Mouse (Mus musculus) brown adipose tissue, adult 24 weeks (tissue): ENCODE measurements around the gene Gcgr. TPM values are rescaled to one million over a fixed set of nuclear protein-coding genes. Genes with fewer than 3 reads are reported as not detected.

Experiments used
- H3K27ac ChIP-seq: fragments of 200-500 bp; replicated peaks from 2 replicates; pipeline ENCODE4 v1.5.1; 2012; ENCODE audit warnings: low read depth, mild to moderate bottlenecking, low read length
- H3K4me1 ChIP-seq: fragments of 200-500 bp; 2 replicates; pipeline ENCODE4 v1.6.1; 2012; ENCODE audit warnings: low read length, mixed read lengths; ENCODE audit not compliant: control insufficient read depth, insufficient read depth, insufficient read length
- H3K4me3 ChIP-seq: fragments of 200-500 bp; 2 replicates; pipeline ENCODE4 v1.5.1; 2012; ENCODE audit warnings: low read depth, mild to moderate bottlenecking, low read length, moderate library complexity; ENCODE audit not compliant: insufficient read depth
- polyA plus RNA-seq: library from polyadenylated mRNA; stranded (reverse); fragments of >200 nt; gene quantifications from 2 replicates; pipeline ENCODE4 v1.2.4, GENCODE M21; 2012; ENCODE audit not compliant: missing spikeins, insufficient read depth, insufficient read length

Gcgr gene
- polyA plus RNA-seq, 1 experiment, result not detected

DNA sequence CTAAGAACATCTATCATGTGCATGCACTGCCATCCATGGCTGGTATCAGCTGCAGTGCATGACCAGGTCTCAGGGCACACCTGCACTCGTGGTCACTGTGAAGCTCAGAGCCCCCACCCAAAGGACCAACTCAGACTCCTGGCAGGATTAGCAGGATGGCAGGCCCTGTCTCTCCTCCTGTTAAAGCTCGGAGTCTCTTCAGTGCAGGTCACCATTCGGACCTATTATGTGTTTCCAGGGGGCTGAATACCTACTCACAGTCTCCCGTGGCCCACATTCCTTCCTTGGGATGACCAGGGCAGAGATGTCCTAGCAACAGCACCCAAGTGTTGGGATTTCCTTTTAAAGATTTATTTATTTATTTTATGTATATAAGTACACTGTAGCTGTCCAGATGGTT is 13.4 kb upstream of the Gcgr start:
- Histone ChIP-seq H3K27ac (no peak overlapping the region), H3K4me3 (no peak overlapping the region), H3K4me1 (peaks cover 3% of the 10 kb centered on the region; the same call in 1 of the 2 replicates)

DNA sequence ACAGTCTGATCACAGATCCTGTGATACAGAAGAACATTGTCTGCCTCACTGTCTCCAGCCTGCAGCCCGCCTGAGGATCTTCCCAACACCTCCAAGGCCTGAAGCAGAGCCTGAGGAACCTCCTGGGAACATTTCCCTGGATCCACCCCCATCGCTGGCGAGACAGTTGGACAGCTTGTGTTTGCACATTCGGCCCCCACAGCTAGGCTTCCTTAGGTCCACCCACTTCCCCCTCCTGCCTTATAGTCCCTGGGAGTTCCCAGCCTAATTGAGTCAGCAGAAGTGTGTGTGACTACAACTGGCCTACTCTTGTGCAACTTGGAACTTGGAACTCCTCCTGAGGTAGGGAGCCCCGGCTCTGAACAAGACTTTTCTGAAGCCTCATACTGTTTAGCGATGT is 12.5 kb upstream of the Gcgr start:
- H3K4me3 ChIP-seq, result no peak overlapping the region
- peak overlapping the region; percentile 53 for H3K27ac ChIP-seq
- H3K4me1 ChIP-seq, result peaks cover 3% of the 10 kb centered on the region; the same call in 1 of the 2 replicates

DNA sequence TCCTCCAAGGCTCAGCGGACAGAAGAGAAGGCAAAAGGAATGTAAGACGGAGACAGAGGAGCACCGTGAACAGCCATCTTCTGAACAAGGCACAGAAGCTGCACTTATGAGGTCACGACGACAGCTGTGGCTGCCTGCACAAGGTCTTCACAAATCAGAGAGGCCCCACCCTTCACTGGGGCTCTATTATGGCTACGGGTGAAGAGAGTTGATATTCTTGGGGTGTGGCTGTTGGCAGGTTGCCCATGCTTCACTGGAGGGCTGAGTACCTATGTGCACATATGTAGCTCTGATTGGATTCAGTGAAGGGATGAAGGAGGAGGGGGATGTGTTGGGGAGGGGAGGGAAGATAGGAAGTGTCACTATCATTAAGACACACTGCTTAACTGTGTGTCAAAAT is 11.9 kb upstream of the Gcgr start:
- Histone ChIP-seq H3K27ac (peak overlapping the region; percentile 8; the same call in 1 of the 2 replicates), H3K4me3 (no peak overlapping the region), H3K4me1 (peaks cover 3% of the 10 kb centered on the region; the same call in 1 of the 2 replicates)

DNA sequence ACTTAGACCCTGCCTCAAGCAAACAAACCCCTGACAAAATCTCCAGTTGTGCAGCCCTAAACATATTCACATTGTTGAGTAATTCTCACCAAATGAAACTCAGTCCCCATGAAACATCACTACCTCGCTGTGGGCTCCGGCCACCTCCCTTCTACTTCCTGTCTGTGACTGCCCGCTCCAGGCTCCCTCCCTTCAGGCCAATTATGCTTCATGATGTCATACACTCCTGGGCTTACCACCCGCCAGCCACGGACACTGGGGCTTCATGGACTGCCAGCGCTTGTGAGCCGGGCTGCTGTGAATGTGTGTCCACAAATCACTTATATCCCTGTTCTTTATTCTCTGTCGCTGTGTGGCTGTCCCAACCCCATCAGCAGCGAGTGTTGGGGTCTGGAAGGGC is 10.8 kb upstream of the Gcgr start:
- peaks cover 3% of the 10 kb centered on the region; the same call in 1 of the 2 replicates for H3K4me1 ChIP-seq
- no peak overlapping the region for H3K4me3 ChIP-seq
- H3K27ac ChIP-seq, result peak overlapping the region; percentile 35; the same call in 1 of the 2 replicates

DNA sequence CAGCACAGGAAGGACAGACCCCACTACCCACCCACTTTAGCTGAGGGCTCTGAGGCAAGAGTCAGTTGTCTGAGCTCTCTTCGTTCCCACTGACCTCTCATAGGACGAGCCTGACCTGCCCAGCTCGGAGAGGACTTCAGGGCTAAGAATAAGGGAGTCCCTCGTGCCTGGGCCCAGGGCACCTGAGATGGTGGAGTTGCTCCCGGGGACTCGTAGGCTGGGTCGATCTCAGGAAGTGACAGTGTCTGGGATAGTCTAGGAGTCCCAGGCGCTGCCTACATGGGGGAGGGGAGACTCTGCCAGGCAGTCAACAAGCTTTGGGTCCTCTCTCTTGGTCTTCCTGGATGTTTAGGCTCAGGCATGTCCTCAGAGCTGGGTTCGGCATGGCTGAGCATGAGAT is 10.0 kb upstream of the Gcgr start:
- Histone ChIP-seq H3K4me3 (no peak overlapping the region), H3K4me1 (peaks cover 3% of the 10 kb centered on the region; the same call in 1 of the 2 replicates), H3K27ac (no peak overlapping the region)

DNA sequence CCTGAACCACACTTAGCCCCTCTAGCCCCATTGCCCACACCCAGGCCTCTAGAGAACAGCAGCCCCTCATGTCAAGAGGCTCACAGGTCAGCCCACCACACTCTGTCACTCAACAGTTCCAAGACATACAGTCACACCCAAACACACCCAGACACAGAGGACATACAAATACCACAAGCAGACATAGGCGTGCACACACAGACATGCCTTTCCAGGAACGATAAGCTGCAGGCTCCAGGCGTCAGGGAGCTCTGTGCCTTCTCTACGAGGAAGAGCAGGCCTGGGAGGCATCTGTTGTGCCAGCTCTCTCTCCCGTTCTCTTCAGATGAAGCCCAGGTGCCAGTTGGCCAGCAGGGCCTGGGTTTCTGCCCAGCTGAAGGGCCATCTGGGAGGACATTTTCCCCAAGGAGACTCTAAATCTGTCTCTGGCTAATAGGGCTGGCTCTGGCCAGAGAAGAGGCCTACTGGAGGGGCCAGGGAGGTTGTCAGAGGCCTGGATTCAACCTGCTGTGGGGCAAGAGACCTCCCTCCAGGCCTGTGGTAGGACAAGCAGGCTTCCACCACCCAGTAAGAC is 9.4 kb upstream of the Gcgr start:
- H3K4me3 ChIP-seq, result no peak overlapping the region
- no peak overlapping the region for H3K27ac ChIP-seq

DNA sequence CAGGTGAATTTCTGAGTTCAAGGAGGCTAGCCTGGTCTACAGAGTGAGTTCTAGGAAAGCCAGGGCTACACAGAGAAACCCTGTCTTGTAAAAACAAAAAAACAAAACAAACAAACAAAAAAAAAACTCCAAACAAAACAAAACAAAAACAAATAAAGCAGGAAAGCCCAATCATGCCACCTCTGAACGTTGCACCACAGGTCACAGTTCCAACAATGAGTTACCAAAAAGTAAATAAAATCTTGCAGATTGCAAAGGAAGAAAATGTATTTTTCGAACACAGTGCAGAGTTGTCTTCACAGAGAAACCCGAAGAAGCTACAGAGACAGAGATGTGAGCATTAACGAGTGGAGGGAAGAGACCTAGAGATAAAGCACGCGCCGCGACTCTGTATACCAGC is 7.9 kb upstream of the Gcgr start:
- H3K27ac ChIP-seq, result no peak overlapping the region
- H3K4me3 ChIP-seq, result no peak overlapping the region
- H3K4me1 ChIP-seq, result peaks cover 3% of the 10 kb centered on the region; the same call in 1 of the 2 replicates

More for the DNA sequence above, 9.4 kb upstream of the Gcgr start:
- peaks cover 3% of the 10 kb centered on the region; the same call in 1 of the 2 replicates for H3K4me1 ChIP-seq

DNA sequence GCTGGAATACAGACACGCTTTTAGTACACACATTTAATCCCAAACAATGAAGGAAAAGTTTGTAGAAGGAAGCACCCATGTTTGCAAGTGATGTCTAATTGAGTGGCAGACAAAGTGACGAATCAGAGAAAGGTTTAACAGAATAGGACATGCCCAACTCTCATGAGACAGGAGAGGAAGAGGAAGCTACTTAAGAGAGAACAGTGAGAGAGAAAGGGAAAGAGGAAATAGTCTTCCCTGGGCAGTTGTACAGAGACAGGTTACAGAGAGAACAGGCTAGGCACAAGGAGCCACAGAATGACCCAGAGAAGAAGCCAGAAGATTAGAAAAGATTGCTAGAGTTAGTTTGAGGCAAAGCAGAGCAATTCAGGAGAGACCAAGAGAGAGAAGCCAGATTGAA is 4.5 kb upstream of the Gcgr start:
- no peak overlapping the region for H3K27ac ChIP-seq

DNA sequence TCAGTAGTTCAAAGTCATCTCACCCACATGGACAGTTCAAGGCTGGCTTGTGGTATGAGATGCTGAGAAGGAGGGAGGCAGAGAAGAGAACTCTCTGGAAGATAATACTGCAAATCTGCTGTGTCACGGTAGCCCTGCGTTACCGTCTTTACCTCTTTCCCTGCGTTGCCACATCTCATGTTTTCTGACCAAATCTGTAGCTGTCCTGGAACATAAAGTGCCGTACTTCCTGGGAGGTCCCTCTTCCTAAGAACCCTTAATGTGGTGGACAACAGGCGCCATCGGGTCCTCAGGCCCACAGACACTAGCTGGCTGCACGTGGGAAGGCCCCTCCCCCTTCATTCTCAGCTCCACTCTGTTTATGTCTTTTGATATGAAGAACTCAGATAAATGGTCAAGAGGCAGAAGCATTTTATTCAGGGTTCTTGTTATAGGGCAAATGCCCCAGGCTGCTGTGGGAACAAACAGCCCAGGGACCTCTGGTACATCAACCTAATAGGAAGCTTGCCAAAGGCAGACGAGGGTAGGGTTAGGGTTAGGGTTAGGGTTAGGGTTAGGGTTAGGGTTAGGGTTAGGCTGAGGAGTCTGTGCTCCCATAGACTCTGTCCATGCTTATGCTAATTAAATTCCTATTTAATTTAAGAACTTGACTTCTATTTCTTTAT is 2.7 kb upstream of the Gcgr start:
- no peak overlapping the region for H3K27ac ChIP-seq
- H3K4me1 ChIP-seq, result peaks cover 7% of the 10 kb centered on the region
- no peak overlapping the region for H3K4me3 ChIP-seq

More for the DNA sequence above, 4.5 kb upstream of the Gcgr start:
- Histone ChIP-seq H3K4me3 (no peak overlapping the region), H3K4me1 (peaks cover 4% of the 10 kb centered on the region)

DNA sequence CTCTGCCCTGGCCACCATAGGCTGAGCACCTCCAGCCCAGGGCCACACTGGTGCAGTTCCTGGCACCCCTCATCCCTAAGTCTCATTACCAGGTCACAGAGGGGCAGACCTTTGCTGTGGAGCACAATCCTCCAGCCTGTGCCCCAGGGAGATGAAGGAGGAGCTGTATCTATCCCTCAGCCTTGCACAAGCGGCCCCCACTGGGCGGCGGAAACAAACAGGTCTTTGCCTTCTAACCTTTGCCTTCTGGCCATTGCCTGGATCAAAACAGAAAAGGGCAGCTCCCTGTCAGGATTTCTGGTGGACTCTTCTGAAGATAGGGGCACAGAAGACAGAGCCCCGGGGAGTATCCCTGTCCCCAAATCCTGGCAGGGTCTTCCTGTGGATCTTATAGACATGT is 1.6 kb upstream of the Gcgr start:
- Histone ChIP-seq H3K4me1 (peaks cover 7% of the 10 kb centered on the region), H3K4me3 (no peak overlapping the region), H3K27ac (no peak overlapping the region)

DNA sequence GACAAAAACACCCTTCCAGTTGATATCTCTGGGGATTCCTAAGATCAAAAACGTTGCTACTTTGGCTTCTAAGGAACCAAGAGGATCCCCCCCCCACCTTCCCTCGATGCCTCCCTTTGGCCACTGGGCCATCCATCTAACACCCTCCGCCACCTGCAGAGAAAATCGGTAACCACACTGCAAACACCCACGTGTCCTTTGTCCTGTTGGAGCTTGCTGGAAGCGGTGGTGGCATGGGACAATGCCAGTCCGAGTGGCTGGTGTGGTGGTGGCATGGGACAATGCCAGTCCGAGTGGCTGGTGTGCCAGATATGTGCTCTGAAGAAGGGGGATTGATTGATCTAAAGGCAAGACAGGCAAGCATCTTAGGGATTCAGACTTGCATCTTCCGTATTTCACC is 1.1 kb downstream of the Gcgr start:
- Histone ChIP-seq H3K27ac (no peak overlapping the region), H3K4me3 (no peak overlapping the region), H3K4me1 (peaks cover 7% of the 10 kb centered on the region)

DNA sequence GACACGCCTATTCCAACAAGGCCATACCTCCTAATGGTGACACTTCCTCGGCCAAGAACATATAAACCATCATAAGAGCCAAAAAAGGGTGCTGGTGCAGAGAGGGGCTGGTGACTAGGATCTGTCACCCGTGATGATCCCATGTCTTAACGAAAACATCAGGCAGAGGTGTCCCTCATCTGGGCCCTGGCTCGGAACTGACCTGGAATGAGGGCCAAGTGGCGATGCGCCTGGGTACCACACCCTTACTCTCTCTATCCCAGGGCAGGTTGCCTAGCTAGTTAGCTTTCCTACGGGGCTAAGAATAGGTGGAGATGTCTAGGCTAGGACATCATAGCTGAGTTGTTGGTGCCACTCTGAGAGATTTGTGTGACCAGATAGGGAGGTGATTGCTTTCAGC is 3.6 kb downstream of the Gcgr start:
- no peak overlapping the region for H3K27ac ChIP-seq
- no peak overlapping the region for H3K4me3 ChIP-seq
- H3K4me1 ChIP-seq, result peaks cover 7% of the 10 kb centered on the region

DNA sequence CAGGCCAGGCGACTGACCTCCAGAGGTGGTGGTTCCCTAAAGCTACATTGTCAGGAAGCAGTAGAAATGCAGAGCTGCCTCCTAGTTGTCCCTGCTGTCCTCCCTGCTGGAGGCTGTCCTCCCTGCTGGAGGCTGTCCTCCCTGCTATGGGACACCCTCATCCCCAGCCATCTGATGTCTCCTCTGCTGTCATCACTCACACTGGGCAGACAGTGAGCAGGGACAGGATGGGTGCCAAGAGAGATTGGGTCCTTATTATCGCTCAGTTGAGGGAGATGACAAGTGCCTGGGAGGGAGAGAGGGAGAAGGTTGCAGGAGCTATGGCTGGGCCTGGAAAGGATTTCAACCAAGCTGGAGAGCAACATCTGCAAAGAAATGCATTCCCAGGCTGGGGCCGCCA is 4.6 kb downstream of the Gcgr start:
- no peak overlapping the region for H3K27ac ChIP-seq
- no peak overlapping the region for H3K4me3 ChIP-seq
- peaks cover 7% of the 10 kb centered on the region for H3K4me1 ChIP-seq

DNA sequence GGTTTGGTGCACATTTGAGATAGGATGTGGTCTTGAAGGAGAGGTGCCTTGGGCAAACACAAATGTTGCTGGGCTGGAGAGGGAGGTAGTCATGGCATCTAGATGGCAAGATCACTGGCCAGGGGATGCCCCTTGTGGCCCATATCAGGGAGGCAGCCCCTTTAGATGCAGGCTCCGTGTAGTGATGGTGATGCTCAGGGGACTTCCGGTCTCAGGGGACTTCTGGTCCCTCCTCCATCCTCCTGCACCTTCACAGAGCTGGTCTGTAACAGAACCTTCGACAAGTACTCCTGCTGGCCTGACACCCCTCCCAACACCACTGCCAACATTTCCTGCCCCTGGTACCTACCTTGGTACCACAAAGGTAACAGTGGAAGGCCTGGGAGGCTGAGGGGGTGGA is 5.3 kb downstream of the Gcgr start:
- no peak overlapping the region for H3K4me3 ChIP-seq
- H3K4me1 ChIP-seq, result peaks cover 5% of the 10 kb centered on the region
- no peak overlapping the region for H3K27ac ChIP-seq

DNA sequence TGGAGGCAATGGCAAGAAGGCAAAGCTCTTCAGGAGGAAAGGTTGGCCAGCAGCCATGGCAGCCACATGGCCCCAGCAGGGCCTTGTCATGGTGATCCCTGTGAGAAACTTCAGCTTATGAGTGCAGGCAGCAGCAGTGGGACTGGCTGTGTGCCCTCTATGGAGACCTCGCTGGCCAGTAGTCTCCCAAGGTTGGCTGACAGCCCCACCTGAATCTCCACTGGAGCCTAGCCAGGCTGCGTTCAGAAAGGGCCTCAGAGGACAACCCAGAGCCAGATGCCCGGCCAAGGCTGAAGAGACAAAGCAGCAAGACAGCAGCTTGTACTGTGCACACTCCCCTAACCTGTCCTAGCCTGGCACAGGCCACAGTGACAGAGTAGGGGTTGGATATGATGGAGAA is 8.0 kb downstream of the Gcgr start:
- H3K27ac ChIP-seq, result no peak overlapping the region
- no peak overlapping the region for H3K4me3 ChIP-seq
- H3K4me1 ChIP-seq, result 0 out of 2 replicates have a peak, but pooled peaks cover 3% of the 10 kb centered on the region

DNA sequence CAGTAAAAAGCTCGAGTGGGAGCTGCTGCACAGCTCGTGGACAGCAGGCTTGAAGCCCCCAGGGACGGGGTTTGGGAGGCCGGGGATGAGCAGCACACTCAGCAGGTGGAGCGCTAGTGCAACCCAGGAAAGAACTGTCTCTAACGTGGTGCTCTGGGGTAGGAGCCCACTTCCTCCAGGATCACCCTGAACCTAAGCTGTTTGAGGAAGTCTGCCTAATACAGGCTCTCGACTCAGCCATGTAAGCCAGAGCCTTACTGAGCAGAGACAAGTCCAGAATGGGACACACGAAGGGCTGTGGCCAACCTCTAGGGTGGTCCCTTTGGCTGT is 8.4 kb downstream of the Gcgr start:
- Histone ChIP-seq H3K27ac (no peak overlapping the region), H3K4me1 (0 out of 2 replicates have a peak, but pooled peaks cover 3% of the 10 kb centered on the region), H3K4me3 (no peak overlapping the region)
